Mouse (Mus musculus): ENCODE data around the gene Rftn1.
"Not testable (repeated sequence)": the region's sequence is repeated elsewhere in the genome, so short reads cannot be mapped to it uniquely, and the experiment has no call there.

Rftn1 gene

DNA sequence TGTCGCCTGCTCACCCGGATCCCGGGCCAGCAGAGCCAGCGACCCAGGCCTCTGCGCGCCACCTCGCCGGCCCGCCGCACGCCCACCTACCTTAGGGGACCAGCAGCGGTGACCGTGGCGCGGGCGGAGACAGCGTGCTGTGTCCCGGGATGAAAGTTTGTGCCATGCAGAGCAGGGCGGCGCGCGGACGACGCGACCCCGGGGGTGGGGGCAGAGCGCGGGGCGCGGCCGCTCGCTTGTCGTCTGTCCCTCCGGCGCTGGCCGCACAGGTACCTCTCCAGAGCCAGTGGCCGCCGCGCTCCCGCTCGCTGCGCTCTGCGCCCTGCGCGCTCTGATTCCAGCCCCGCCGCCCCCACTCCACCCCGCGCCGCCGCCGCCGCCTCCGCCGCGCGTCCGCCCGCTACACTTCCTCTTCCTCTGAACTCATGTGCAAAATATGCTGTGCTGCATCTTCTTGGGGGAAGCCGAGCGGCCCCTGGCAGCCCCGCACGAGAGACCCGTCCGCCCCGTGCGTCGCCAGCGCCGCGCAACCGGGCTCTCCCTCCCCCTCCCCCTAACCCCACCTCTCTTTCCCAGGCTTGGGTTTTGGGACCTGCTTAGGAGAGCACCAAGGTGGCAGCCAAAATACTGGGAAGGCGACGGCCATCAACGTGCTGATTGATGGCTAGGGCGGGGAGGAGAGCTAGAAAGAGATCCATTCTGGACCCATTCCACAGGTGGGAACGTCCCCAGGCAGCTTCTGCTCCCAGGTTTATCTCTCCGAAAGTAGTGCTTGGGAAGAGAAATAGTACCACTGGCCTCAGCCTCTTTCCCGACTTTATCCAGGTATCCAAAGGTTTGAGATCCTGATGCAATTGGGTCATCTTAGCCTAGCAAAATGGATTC is at the start of gene Rftn1:
Rftn1 (minus strand) TSS at position 544 of the 885 bp plus-strand sequence.
- DNase-seq (ENCODE audit: low spot score in 2 of 2), result peak; percentile 67 to 78

- no peak for DNase-seq (ENCODE audit: low spot score in 2 of 2)
These were observed 47.5 kb upstream of the Rftn1 start for GRCm38 (mm10) chr17:50237818-50238610.

- peak; percentile 50 to 75 for DNase-seq (ENCODE audit: low spot score in 2 of 2)
These were observed 46.9 kb upstream of the Rftn1 start for GRCm38 (mm10) chr17:50237436-50237709.

- DNase-seq (ENCODE audit: low spot score in 2 of 2), result no peak
These were observed 46.4 kb upstream of the Rftn1 start for GRCm38 (mm10) chr17:50236702-50237435.

DNA sequence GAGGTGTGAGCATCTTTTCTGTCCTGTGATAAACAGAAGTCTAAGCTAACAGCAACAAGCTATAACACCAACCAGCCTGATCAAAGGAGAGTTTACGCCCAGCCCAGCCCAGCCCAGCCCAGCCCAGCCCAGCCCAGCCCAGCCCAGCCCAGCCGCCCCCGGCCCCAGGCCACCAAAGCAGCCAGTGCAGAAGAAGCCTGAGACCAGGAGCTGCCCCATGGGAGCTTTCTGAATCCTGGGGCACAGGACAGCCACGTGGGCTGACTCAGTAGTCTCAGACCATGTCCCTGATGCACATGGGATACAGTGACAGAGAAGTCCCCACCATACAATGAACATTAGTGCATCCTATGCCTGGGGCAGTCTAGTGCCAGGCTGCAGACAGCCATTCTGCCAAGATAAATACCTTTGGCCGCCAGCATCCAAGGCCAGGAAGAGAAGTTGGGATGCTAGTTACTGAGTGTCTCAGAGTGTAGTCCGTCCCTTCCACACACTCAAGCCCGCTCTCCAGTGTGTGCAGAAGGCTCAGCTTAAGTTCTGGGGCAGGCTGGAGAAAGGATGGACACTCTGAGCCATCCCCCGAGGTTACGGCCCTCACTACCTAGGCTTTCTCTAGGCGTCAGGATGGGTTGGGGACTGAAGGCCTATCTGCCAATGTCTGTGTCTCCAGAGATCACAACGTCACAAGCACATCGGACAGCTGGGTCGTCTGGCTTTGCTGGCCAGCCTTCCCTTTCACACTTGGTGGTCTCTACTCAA is 45.6 kb upstream of the Rftn1 start:
- DNase-seq (ENCODE audit: low spot score in 2 of 2), result no peak

GRCm38 (mm10) chr17:50233956-50234355 is 43.5 kb upstream of the Rftn1 start:
- no peak for DNase-seq (ENCODE audit: low spot score in 2 of 2)

GRCm38 (mm10) chr17:50232821-50233220 is 42.3 kb upstream of the Rftn1 start:
- no peak for DNase-seq (ENCODE audit: low spot score in 2 of 2)

DNA sequence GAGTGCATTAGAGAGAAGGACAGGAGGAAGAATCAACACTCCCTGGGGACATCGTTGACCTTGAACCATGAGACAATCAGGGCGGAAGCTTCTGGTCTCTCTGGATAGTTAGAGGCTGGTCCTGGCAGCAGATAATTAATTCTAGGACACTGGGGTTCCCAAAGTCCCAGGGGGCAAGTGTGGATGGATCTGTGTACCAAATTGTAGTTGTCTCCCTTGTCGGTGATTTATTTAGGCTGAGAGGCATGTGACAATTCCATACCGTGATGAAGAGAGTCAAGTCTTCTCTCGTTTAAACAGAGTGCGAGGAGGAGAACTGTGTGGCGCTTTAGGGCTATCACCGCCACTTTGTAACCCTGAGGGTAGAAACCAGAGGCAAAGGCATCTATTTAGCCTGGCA is 40.7 kb upstream of the Rftn1 start:
- no peak for DNase-seq (ENCODE audit: low spot score in 2 of 2)

DNA sequence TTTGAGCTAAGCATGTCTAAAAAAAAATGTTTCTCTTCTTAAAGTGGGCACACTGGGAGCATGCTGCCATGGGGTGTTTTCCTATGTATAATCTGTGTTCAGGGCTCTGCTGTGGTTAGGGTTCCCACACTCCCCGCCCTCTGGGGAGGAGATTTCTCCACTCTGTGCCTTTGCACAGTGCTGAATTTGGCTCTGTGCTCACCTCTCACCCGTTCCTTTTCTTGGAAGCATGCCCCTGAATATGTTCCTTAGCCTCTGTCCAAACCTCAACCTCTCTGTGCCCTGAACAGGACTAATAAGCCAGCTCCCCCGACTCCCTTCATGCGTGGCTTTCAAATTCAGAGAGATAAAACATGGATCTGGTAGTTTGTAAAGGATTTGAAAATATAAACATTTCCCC is 39.1 kb upstream of the Rftn1 start:
- DNase-seq (ENCODE audit: low spot score in 2 of 2), result no peak

DNA sequence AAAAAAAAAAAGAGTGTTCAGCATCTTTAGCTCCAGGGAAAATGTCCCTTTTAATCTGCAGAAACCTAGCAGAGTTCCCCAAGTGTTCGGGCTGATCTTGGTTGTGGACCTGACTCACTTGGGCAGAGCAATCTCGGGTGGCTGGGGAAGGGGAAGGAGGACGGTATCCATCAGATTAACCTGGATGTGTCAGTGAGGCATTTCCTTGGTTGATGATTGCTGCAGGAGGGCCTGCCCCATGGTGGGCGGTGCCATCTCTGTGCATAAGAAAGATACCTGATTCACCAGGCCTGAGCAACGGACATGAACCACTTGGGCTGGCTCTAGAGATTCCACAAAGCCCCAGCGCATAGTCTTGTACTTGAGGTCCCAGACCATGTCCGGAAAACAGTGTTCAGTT is 36.9 kb upstream of the Rftn1 start:
- no peak for DNase-seq (ENCODE audit: low spot score in 2 of 2)

GRCm38 (mm10) chr17:50224718-50225117 is 34.2 kb upstream of the Rftn1 start:
- no peak for DNase-seq (ENCODE audit: low spot score in 2 of 2)

GRCm38 (mm10) chr17:50217978-50218377 is 27.5 kb upstream of the Rftn1 start:
- DNase-seq (ENCODE audit: low spot score in 2 of 2), result no peak

- no peak for DNase-seq (ENCODE audit: low spot score in 2 of 2)
These were observed 24.6 kb upstream of the Rftn1 start for GRCm38 (mm10) chr17:50215104-50215503.

DNA sequence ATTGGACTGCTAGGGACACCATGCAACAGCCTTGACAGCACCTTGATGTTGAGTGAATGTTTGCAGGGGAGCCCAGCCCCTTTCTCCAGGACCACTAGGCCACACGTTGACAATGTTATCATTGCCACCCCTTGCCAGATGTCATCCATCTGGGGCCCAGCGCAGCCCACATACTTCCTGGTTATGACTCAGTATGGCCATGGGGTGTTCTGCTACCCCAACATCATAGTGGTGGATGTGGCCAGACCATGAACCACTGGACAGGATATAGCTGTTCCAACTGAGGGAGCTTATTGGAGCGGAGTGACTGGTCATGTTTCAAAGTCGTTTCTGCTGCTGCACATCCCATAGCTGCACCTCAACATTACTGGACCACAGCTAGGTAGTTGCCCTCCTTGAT is 22.6 kb upstream of the Rftn1 start:
- no peak for DNase-seq (ENCODE audit: low spot score in 2 of 2)

- DNase-seq (ENCODE audit: low spot score in 2 of 2), result no peak
These were observed 21.3 kb upstream of the Rftn1 start for GRCm38 (mm10) chr17:50211816-50212215.

DNA sequence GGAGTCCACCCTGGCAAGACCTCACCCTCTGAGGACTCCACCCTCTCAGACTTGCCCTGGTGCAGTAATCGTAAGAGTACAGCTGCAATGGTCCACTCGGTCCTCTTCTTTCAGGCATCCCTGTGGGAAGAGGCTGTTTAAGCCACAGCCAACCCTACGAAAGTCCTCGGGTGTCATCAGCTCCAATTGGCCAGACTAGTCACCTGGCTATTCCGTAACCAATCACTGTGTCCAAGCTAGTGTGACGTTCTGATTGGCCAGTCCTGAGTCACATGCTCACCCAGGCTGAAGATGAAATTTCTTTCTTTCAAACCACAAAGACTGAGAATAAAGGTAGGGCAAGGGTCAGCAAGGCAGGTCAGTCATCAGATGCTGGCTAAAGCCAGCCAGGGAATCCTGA is 19.4 kb upstream of the Rftn1 start:
- DNase-seq (ENCODE audit: low spot score in 2 of 2), result no peak

GRCm38 (mm10) chr17:50208137-50209045 is 17.9 kb upstream of the Rftn1 start:
- no peak for DNase-seq (ENCODE audit: low spot score in 2 of 2)

DNA sequence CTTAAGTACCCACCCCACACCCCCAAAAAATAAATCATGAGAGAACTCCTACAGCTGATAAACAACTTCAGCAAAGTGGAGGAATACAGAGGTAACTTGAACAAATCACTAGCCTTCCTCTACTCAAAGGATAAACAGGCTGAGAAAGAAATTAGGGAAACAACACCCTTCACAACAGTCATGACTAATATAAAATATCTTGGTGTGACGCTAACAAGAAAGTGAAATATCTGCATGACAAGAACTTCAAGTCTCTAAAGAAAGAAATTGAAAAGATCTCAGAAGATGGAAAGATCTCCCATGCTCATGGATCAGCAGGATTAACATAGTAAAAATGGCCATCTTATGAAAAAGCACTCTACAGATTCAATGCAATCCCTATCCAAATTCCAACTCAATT is 15.8 kb upstream of the Rftn1 start:
- DNase-seq (ENCODE audit: low spot score in 2 of 2), result not testable (repeated sequence)

GRCm38 (mm10) chr17:50205840-50206239 is 15.4 kb upstream of the Rftn1 start:
- not testable (repeated sequence) for DNase-seq (ENCODE audit: low spot score in 2 of 2)

- DNase-seq (ENCODE audit: low spot score in 2 of 2), result no peak
These were observed 14.8 kb upstream of the Rftn1 start for GRCm38 (mm10) chr17:50205152-50205782.

Measured in thymus, postnatal 10 days (tissue).